Mouse (Mus musculus) small intestine, adult 2 months (tissue): ENCODE measurements around the gene Ralgapa1.

ENCODE experiments used
- CTCF ChIP-seq: fragments of 200-500 bp; IDR thresholded peaks from 2 replicates; pipeline ENCODE4 v1.5.1; 2012; ENCODE audit warnings: low read depth, mild to moderate bottlenecking, control low read depth, inconsistent platforms, low read length, moderate library complexity, mixed read lengths; ENCODE audit not compliant: insufficient replicate concordance, insufficient read length; ENCODE audit errors: extremely low read depth
- POLR2A ChIP-seq: fragments of 200-500 bp; IDR thresholded peaks from 2 replicates; pipeline ENCODE4 v1.6.1; 2012; ENCODE audit warnings: low read depth, mild to moderate bottlenecking, control low read depth, inconsistent platforms, low read length, moderate library complexity

- TF ChIP-seq POLR2A (no peak), CTCF (no peak)
Measured at GRCm38 (mm10) chr12:55833906-55834625, 13.1 kb upstream of the Ralgapa1 start.
